Mouse (Mus musculus): ENCODE measurements around the gene 2810459M11Rik.
"Not testable (repeated sequence)": the region's sequence is repeated elsewhere in the genome, so short reads cannot be mapped to it uniquely, and the experiment has no call there.

Gene 2810459M11Rik

DNA sequence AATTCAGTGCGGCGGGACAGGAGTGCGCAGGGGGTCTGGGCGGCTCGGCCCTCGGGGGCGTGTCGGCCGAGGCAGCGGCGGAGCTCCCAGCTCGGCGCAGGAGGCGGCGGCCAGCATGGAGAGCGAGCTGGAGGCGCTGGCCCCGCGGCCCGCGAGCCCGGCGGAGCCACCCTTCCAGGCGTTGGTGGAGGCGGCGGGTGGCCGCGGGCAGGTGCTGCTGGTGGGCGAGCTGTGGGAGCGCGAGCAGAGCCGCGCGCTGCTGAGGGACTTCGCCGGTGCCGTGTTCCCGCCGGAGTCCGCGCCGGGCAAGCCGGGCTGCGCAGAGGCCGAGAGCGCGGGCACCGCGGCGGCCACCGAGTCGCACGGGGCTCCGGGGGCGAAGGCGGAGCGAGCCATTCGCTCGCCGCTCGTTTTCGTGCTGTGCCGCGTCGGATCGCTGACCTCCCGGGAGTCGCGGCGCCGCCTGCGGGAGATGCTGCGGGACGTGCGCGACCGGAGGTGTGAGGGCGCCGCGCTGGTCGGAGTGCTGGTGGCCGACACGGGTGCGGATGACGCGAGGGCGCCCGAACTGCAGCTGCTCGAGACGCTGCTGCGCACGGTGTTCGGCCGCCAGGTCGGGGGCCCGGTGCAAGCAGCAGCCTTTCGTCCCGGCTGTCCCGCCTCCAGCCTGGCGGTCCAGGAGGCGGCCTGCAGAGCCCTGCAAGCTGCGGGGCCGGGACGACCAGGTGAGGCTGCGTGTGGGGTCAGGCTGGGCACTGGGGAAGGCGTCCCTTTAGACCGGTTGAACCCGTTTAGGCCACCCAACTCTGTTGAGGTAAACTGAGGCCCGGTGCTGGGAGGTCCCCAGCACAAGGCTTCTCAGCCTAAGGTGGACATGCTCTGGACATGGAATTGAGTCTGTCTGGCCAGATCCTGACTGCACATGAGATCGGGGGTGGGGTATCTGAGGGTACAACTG lies at the start of gene 2810459M11Rik:
TSS of gene 2810459M11Rik (plus strand) at position 16 of the 958 bp plus-strand sequence.
- peak; percentile 69 for DNase-seq

DNA sequence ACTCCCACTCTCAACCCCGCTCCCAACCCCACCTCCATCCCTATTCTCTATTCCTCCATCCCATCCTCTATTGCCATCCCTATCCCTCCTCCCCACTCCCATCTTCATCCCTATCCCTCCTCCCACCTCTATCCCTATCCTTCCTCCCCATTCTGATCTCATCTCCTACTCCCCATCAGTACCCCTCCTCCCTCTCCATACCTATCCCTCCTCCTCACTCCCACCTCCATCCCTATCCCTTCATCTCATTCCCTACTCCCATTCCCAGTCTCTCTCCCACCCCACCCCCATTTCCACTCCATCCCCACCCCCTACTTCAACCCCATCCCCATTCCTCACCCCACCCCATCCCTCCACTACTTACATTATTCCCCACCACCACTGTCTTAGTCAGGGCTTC lies 48.4 kb upstream of the 2810459M11Rik start:
- no peak for DNase-seq

DNA sequence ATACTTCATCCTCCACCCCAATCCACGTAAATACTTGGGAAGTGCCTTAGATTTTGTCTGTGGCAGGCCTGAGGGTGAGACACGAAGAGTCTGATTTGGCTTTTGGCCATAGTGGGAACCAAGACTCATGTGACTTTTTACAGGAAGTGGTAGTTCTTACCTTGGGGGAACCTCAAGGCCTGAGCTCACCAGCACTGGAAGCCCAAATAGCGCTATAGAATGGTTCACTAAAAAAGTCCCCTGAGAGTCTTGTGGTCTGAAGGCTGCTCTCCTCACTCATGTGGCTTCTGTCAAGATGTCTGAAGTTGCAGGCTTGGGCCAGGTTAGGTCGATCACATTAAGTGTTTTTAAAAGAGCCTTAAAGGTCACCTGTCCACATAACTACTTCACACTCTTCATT lies 47.7 kb upstream of the 2810459M11Rik start:
- DNase-seq = no peak

DNA sequence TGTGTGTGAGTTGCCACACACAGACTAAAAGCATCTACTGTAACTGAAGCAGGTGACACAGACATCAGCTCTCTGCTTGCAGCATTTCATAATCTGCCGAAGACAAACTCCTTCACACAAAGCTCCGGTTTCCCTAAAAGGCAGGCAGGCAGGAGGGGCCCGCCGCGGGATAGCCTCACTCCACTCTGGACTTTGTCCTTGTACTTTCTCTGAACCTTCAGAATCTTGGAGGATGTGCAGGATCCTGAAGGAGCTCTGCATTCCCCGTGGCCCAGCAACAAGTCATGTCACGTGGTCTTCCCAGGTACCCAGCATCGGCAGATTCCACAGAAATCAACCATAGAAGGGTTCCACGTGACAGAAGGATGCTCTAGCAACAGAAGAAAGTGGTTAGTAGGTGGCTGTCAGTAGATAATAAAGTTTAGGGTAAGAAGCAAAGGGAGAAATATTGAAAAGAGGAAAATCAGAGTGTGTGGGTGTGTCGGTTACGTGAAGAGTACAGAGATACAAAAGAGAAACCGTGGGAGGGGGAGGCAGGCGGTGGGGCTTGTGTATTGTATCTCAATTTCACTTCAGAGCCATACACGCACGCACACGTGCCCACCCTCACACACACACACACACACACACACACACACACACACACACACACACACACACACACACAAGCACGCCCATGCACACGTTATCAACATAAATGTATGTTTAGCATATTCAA lies 45.7 kb upstream of the 2810459M11Rik start:
- DNase-seq = peak; percentile 38

DNA sequence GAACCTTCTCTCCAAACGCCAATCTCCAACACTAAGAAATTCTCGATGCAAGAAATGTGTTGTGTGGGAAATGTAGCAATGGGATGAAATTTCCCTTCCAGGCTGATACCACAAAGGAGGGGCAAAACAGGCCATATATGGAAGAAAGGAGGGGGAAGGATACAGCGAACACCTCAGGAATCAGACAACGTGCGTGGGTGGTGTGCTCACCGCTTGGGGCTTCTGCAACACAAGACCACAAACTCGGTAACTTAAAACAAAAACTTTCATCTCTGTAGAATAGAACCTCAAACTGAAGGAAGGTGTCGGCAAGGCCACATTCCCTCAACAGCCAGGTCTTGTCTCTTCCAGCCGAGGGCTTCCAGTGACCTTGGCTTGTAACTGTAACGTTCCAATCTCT lies 40.1 kb upstream of the 2810459M11Rik start:
- DNase-seq = no peak

DNA sequence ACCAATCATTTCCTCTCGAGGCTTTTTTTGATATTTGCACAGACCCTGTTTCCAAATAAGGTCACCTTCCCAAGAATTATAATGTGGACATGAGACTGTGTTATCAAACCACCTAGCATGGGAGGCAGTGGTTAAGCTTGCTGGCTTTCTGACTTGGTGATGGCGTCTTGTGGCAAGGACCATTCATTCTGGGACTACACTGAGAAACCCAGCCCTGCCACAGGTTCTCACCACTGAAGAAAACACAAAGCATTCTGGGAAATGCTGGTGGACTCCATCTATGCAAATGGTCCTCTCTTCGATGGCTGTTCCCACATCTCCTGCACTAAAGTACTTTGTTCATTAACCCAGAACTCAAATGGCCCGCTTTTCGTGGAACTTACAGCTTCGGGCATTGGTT lies 39.6 kb upstream of the 2810459M11Rik start:
- DNase-seq = no peak

DNA sequence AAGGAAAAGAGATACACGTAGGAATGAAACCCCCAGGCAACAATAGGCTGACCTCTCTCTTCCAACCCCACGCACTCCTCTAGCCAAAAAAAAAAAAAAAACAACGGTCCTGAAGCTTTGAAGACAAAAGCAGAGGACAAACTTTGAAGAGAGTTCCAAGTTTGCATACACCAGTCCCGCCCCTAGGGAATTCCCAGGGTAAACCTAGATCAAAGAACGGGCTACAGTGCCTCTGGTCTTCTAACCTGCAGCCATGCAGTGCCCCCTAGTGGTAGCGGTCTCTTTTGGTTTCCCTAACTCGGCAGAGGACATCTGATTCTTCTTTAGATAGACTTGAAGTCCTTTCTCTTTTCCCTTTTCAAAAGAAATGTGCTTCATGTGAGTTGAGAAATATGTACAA lies 37.9 kb upstream of the 2810459M11Rik start:
- peak; percentile 85 for DNase-seq

DNA sequence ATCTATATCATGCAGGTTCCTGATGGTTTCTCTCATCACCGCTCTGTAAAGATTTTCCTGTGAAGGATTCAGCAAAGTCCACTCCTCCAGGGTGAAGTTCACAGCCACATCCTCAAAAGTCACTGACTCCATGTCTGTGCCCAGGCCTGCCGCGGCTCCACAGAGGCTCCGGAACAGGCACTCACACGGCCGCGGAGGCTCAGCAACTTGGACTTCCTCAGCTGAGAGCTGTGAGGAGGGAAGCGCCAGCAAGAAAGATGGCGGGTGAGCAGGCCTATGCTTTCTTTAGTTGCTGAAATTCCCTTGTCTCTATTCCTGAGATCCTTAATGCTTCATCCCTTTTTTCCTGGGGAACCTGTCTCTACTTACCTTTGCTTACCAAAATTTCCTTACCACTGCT lies 29.9 kb upstream of the 2810459M11Rik start:
- DNase-seq = not testable (repeated sequence)

DNA sequence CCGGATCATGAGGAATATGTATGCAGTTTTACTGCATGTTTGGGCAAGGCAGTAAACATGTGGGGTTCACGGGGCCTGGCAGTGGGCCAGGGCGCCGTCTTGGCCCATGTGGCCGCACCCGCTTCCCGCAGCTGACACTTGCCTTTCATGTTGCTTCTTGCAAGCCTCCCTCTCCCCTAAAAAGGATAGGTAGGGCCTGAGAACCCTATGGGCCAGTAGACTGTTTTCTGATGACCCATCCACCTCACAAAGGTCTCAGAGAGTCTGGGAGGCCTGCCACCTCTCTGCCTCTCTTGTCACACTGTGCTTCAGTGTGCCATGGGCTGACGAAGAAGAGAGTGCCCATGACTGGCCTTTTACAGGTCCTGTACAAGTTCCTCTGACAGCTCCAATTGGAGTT lies 29.1 kb upstream of the 2810459M11Rik start, which contains the start of gene Spata3:
TSS of gene Spata3 (plus strand) at position 301 of the 400 bp plus-strand sequence.
- no peak for DNase-seq

DNA sequence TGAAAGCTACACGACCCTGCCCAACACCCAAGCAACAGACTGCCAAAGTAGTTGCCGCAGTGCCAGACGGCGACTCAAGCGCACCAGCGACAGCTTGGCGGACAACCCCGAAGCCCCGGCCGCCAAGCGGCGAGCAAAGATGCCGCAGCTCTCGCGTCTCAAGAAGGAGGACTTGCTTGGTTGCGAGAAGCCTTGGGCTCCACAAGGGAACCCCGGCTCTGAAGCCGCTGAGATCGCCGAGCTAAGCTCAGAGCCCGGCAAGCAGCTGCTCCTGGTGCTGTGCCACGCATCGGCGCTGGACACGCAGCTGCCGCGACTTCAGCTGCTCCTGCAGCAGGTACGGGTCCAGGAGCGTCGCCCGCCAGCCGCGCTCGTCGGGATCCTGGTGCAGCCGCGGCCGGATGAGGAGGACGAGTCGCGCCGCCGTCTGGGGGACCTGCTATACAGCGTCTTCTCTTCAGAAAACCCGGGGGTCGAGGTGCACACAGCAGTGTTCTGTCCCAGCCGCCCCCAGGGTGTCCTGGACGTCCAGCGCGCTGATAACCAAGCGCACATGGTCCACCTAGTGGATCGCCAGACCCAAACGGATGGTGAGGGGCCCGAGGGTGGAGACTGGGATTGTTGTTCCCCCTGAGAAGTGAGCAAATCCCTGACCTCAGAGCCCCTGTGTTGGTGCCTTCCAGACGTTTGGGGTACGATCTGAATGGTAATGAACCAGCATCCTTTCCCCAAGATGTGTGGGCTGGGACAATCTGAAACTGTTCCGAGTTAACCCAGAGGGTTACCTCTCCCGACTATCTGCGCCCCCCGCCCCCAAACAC lies 27.2 kb upstream of the 2810459M11Rik start:
- peak; percentile 79 for DNase-seq

DNA sequence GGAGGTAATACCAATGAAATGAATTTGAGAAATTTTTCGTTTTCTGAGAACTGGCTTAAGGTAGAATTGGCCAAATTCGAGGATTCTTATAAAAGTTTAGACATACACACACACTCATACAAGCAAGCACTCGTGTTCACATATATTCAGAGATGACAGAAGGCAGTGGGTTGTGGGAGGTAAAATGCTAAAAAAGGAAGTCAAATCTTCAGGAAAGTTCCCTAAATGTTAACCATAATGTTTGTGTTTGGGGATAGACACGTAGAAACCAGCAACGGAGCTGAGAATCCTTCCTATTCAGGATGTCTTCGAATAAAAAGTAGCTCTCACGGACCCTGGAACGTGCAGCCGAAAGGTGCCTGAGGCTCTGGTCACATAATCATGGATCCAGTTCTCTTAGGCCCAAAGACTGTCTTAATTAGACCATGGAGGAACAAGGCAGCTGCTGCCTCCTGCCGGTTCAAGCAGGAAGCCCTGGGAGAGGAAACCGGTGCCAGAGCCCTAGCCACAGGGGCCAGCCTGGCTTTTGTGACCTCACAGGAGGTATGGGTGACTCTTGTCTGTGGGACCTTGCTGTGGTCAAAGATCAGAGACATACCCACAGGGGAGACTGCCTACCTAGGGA lies 24.2 kb upstream of the 2810459M11Rik start:
- peak; percentile 40 for DNase-seq

DNA sequence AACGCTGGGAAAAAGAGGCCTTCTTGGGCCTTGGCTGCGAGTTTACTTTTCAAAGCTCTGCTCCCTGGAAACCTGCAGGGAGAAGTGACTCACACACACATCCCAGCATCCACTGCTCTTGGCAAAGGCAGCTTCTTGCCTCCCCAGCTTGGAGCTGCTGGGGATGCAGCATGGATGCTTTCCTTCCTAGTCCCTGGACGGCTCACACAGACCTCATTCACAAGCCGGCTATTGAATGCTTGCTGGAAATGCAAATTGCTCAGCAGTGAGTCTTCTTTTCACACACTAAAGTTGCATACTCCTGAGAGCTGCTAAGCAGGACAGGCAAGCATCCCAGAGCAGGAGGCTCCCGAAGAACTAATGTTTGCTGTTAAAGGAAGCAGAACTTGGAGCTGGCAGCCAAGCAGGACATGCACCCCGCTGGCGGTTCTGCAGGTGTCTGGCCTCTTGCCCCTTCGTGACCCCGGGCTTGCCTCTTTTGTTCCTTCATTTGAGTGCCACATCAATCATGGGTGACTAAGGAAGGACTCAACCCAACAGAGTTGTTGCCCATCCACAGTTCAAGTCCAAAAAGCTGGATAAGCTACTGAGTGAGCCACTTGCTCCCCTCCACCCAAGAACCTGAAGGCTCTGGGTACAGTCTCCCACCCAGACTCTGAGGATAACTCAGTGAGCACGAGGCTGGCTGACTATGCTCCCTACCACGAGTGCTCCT lies 13.2 kb upstream of the 2810459M11Rik start:
- peak; percentile 81 for DNase-seq

DNA sequence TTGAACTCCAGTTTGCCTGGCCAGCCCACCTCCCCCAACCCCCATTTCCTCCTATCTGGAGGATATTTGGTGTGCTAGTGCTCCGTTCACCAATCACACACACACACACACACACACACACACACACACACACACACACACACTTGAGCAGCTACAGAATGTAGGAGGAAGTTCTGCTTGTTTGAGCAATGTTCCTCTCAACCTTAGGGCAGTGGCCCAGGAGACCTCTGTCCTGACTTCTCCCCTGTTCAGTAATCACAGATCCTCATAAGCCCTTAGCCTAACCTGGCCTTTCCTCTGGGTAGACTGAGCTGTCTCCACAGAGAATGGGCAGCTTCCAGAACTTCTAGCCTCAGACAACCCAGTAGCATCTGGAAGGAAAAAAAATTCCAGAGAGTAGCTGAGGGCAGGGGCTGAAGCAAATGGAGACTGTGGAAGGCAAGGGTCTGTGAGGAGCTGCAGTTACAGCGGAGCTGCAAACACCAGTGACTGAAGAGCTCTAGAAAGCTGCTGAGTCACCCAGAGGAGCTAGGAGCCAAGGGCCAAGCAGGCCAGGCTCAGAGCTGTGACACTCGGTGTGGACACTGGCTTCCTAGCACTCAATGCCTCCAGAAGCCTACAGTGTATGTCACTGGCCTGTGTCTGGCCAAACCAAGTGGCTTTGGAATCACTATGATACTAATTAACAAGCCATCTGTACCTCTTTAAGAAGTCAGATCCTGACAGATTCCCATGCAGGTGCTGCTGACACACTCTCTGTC lies 7.3 kb upstream of the 2810459M11Rik start:
- DNase-seq = no peak

DNA sequence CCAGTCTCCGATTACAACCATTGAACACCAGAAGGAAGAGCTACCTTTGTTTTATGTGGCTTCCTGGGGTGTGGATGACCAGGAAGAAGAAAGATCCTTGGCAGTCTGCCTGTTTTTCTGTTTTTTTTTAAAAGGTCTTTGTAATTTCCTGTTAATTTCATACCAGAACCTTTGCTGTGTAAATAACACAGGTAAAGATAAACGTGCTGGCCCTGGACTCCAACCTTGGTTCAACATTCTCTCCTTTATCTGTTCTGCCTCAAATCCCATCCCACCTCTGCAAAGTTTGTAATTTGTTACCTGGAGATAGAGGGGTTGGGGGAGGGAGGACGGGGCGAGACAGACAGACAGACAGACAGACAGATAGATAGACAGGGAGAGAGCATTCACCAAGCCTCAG lies 5.5 kb upstream of the 2810459M11Rik start:
- DNase-seq = no peak

DNA sequence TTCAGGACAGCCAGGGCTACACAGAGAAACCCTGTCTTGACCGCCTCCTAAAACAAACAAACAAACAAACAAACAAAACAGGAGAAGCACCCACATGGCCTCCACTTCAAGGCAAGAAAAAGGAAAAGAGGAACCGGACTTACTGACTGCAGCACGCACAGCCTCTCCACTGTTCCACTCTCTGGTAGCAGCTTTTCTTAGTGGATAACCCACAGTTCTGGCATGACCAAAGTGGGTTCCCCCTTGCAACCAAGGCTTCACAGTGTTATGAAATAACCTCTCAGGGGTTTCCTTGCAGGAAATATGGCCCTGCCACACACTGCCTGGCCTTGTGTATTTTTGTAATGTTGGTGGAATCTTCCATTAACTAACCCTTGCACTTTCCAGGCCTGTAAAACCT lies 4.8 kb upstream of the 2810459M11Rik start:
- no peak for DNase-seq

DNA sequence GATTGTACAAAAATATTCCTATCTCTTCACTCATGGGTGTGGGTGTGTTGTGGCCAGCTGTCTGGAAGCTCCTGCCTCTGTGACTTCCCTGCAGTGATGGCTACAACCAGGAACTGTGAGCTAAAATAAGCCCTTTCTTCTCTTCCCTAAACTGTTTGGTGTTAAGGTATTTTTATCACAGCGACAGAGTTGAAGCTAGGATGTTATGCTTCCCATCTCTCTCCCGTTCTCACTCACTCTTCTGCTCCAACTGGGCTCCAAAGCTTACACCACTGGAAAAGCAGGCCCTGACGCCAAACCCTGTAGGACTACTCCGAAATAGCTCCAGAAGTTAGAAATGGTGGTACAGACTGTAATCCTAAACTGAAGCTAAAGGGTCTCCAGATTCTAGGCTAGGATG lies 607 bp upstream of the 2810459M11Rik start:
- no peak for DNase-seq

DNA sequence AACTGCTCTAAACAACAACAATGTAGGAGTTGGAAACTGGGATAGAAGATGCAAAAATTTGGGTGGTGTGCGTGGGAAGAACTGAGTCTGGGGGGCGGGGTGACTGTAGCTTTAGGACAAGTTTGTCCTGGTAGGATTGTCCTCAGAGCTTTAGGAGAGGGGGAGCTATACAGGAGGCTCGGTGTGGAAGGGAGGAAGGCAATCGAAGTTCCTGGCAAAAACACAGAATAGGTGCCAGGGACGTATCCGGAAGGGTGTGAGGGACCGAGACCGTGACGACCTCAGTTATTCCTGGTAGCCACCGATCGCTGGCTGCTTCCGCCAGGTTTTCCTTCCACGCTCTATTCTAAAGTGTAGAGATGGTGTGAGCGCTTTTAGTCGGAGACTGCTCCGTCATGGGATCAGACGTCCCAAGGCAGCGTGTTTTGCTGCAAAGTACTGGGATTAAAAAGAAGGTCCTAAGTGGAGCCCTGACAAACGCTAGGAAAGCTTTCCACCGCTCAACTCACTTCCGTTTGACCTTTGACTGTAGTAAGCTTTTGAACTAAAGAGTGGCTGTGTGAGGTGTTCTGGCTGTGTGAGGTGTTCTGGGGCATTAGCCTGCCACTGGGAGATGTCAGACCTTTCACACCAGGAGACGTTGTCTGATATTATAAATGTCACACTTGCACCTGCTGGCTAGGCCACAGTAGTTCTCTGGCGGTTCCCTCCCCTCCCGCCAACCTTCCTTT lies 1.3 kb downstream of the 2810459M11Rik start:
- DNase-seq = no peak

DNA sequence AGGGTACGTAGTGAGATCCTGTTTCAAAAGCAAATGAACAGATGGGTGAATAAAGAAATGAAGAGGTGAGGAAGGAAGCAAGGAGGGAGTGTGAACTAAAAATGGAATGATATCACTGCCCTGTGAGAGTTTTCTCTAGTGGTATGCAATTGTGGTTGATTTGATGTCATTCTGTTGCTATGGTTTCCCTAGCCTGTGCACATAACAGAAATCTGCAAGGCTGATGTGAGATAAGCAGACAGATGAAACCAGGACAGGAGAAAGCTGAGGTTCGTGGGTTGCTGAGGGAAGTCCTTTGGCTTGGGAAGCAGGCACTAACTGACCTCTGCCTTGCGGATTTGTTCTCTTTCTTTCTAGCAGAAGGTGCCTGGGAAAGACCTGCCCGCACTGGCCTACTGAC lies 2.6 kb downstream of the 2810459M11Rik start:
- no peak for DNase-seq

DNA sequence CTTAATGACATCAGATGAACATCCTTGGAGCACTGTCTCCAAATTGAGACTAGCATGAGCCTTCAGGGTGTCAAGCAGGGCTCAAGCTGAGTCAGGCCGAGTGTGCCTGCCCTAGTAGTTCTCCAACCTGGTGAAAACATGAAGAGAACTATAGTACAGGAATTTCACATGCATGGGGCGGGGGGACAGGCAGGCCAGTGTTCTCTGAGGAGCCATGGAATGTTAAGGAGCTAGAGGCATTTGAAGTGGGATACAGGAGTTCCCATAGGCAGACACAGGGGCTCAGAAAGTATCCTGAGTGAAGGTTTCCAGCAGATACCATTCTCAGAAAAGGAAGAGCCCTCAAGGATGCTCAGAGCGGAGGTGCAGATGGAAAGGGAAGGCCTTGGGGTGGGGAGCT lies 3.1 kb downstream of the 2810459M11Rik start:
- no peak for DNase-seq

DNA sequence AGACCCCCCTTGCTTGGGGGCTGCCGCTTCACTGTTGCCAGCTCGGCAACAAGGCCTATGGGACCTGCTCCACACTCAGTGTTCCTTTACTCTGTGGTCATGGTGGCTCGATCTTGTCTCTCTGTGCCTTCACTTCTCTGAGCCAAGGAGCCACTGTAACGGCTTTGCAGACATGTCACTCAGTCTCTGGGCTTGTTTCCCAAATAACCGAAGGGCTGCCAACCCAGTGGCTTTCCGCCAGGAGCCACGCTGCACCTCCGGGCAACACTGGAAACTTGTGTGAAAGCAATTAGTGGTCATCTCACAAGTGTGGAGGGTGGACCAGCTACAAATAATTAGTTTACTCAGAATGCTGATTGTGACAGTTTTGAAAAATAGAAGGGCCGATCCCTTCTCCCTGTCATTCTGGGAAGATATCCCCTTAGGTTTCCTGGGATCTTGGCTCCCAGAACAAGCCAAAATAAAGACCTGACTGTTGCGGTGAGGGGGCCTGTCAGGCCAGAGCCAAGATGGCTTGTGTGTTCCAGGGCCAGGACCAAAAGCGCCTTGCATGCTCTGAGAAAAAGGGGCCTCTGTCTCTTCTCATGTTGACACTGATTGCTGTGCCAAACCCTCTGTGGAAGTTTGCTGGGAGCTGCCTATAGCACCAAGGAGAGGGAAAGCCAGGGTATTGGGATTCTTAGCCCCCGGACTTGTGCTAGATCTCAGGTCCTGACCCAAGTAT lies 7.7 kb downstream of the 2810459M11Rik start:
- DNase-seq = peak; percentile 57

All from right cerebral cortex, postnatal 25 days (tissue).